Mouse (Mus musculus) forebrain, embryonic 12.5 days (tissue): Measurements from ENCODE around the gene Kif1c. TPM values are rescaled to one million over a fixed set of nuclear protein-coding genes. Genes with fewer than 3 reads are reported as not detected.

ENCODE experiments used
- ATAC-seq: fragments of 200-750 bp; cut with Nextera tagmentation; 2 replicates; pipeline ENCODE4 v1.8.0; 2017; ENCODE audit warnings: moderate TSS enrichment; ENCODE audit not compliant: low FRiP score
- H3K27ac ChIP-seq: fragments of 300-500 bp; sonication (generic); 2 replicates; pipeline ENCODE4 v1.5.1; 2016; ENCODE audit warnings: mild to moderate bottlenecking
- H3K27me3 ChIP-seq: fragments of 300-500 bp; sonication (generic); 2 replicates; pipeline ENCODE4 v1.6.1; 2016; ENCODE audit warnings: mild to moderate bottlenecking
- H3K36me3 ChIP-seq: fragments of 300-500 bp; sonication (generic); replicated peaks from 2 replicates; pipeline ENCODE4 v1.6.1; 2016; ENCODE audit warnings: mild to moderate bottlenecking
- H3K4me1 ChIP-seq: fragments of 300-500 bp; sonication (generic); 2 replicates; pipeline ENCODE4 v1.6.1; 2016
- H3K4me2 ChIP-seq: fragments of 300-500 bp; sonication (generic); 2 replicates; pipeline ENCODE4 v1.6.1; 2016; ENCODE audit warnings: mild to moderate bottlenecking, moderate library complexity
- H3K4me3 ChIP-seq: fragments of 300-500 bp; sonication (generic); replicated peaks from 2 replicates; pipeline ENCODE4 v1.5.1; 2016; ENCODE audit warnings: mild to moderate bottlenecking
- H3K9ac ChIP-seq: fragments of 300-500 bp; sonication (generic); 2 replicates; pipeline ENCODE4 v1.6.1; 2016; ENCODE audit warnings: mild to moderate bottlenecking
- H3K9me3 ChIP-seq: fragments of 300-500 bp; sonication (generic); 2 replicates; pipeline ENCODE4 v1.6.1; 2016
- WGBS: fragments of 180-500 bp; shearing (Covaris S2); methylation state at CpG from one replicate; pipeline ENCODE4 v1.1.7; 2016; 5-methylcytosine and 5-hydroxymethylcytosine counted together
- polyA plus RNA-seq: library from polyadenylated mRNA; unstranded; fragments of >200 nt; fragmentation: Nextera tagmentation; extraction: Ambion mirVana; gene quantifications from 2 replicates; pipeline ENCODE4 v1.2.1, GENCODE M21; 2016

Kif1c gene
- polyA plus RNA-seq, 1 experiment from 2014 or later = 3.2 TPM

DNA sequence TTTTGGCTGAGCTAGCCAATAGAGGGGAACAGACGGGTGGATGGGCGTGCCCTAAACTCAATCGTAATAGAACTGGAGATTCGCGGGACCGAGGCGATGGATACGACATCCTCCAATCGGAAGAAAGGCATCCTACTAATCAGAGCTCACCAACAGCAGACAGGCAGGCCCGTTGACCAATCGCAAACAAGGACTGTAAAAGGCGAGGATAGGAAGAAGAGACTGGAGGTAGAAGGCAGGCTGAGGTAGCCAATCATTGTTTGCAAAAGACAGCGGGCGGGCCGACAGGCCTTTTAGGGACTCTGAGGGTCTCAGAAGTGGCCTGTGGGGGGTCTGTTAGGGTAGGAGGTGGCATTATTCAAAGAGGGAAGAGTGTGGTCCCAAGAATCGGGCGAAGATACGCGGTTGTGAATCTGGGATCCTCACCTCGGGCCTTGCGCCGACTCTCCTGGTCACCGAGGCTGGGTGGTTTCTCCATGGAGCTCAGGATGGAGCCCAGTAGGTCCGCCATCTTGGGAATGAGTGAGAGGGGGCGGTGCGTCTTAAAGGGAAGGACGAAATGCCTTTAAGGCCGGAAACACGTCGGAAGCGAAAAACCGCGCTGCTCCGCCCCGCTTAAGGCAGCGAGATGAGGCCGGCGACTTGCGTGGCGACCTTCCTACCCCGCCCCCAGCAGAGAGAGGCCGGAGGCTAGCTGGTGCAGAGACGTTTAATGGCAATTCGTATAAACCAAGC is 31.4 kb upstream of the Kif1c start, which contains the start of gene Spag7:
Gene Spag7, minus strand, starts transcription at position 646 of the 735 bp plus-strand sequence.
- Histone ChIP-seq H3K4me2 (peak within 1 kb of the TSS; percentile 92), H3K36me3 (peaks cover 31% of the 10 kb centered on the region), H3K27me3 (no peaks in the 10 kb centered on the region), H3K27ac (peak within 1 kb of the TSS; percentile 98), H3K9ac (peak within 1 kb of the TSS; percentile 84), H3K4me1 (peaks cover 28% of the 10 kb centered on the region), H3K9me3 (no peaks in the 10 kb centered on the region), H3K4me3 (peak within 1 kb of the TSS; percentile 64)
- WGBS = under 1% methylated on average over 44 of the region's 44 CpGs
- peak; percentile 96 for ATAC-seq

DNA sequence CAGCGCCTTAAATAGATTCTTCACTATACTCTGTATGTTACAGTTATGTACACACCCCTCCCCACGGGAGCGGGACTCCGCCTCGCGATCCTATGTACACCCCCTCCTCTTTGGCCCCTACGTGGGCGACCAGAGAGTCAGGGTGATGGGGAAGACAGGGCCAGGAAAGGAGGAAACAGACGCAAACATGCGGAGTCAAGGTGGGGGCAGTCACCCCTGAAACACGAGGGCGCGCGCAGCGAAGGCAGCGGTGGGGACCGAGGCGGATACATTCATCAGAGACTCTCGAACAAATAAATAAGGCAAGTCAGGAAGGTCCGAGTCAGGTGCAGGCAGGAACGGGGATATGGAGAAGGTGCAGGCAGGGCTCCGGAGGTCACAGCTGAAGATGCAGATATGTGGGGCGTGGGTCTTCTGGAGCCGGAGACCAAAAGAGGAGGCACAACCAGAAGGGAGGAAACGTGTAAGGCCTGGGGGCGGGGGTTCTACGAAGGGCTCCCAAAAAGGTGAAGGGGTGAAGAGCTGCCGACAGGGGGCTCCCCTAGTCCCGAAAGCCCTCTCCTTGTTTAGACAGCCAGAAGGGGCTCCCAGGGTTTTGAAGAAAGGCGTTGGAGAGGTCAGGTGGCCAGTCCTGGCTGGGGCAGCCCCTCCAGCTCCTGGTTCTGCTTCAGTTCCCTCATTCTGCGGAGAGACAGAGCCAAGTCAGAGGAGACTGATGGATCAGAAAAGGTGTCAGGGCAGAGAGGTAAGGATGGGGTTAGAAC is 30.6 kb upstream of the Kif1c start:
- Histone ChIP-seq H3K27me3 (no peaks in the 10 kb centered on the region), H3K9me3 (no peaks in the 10 kb centered on the region), H3K4me2 (peak overlapping the region; percentile 92), H3K4me1 (peaks cover 28% of the 10 kb centered on the region), H3K36me3 (peaks cover 28% of the 10 kb centered on the region), H3K4me3 (peak overlapping the region; percentile 64), H3K27ac (peak overlapping the region; percentile 98), H3K9ac (peak overlapping the region; percentile 84)
- under 1% methylated on average over 31 of the region's 31 CpGs for WGBS
- ATAC-seq = peak; percentile 60

GRCm38 (mm10) chr11:70670483-70670882 is 29.9 kb upstream of the Kif1c start:
- Histone ChIP-seq H3K27ac (peak overlapping the region; percentile 98), H3K27me3 (no peaks in the 10 kb centered on the region), H3K36me3 (peaks cover 26% of the 10 kb centered on the region), H3K4me2 (peak overlapping the region; percentile 92), H3K9me3 (no peaks in the 10 kb centered on the region), H3K4me1 (peaks cover 28% of the 10 kb centered on the region), H3K4me3 (peak overlapping the region; percentile 64), H3K9ac (peak overlapping the region; percentile 84)
- 48% methylated on average over 14 of the region's 14 CpGs for WGBS
- no peak for ATAC-seq

GRCm38 (mm10) chr11:70671333-70672047 is 28.9 kb upstream of the Kif1c start:
- ATAC-seq = no peak
- peaks cover 28% of the 10 kb centered on the region for H3K4me1 ChIP-seq
- peak overlapping the region; percentile 84; the same call in 1 of the 2 replicates for H3K9ac ChIP-seq
- no peak overlapping the region for H3K27ac ChIP-seq
- 0 out of 2 replicates have a peak overlapping the region, but pooled peaks have one; percentile 92 for H3K4me2 ChIP-seq
- peaks cover 30% of the 10 kb centered on the region for H3K36me3 ChIP-seq
- H3K27me3 ChIP-seq = no peaks in the 10 kb centered on the region
- H3K9me3 ChIP-seq = no peaks in the 10 kb centered on the region
- 77% methylated on average over 16 of the region's 16 CpGs for WGBS
- no peak overlapping the region for H3K4me3 ChIP-seq

GRCm38 (mm10) chr11:70674014-70674413 is 26.3 kb upstream of the Kif1c start:
- Histone ChIP-seq H3K4me1 (peaks cover 14% of the 10 kb centered on the region), H3K27me3 (no peaks in the 10 kb centered on the region), H3K27ac (no peak overlapping the region), H3K9ac (no peak overlapping the region), H3K4me3 (no peak overlapping the region), H3K4me2 (no peak overlapping the region), H3K36me3 (peaks cover 34% of the 10 kb centered on the region), H3K9me3 (no peaks in the 10 kb centered on the region)
- no peak for ATAC-seq
- 63% methylated on average over 6 of the region's 6 CpGs for WGBS

GRCm38 (mm10) chr11:70674501-70674900 is 25.8 kb upstream of the Kif1c start:
- Histone ChIP-seq H3K4me1 (peaks cover 14% of the 10 kb centered on the region), H3K27me3 (no peaks in the 10 kb centered on the region), H3K9me3 (no peaks in the 10 kb centered on the region), H3K4me2 (no peak overlapping the region), H3K9ac (no peak overlapping the region), H3K27ac (no peak overlapping the region), H3K4me3 (no peak overlapping the region), H3K36me3 (peaks cover 39% of the 10 kb centered on the region)
- ATAC-seq = no peak
- 65% methylated on average over 11 of the region's 11 CpGs for WGBS

GRCm38 (mm10) chr11:70678092-70678491 is 22.3 kb upstream of the Kif1c start:
- Histone ChIP-seq H3K9me3 (no peaks in the 10 kb centered on the region), H3K4me2 (no peak overlapping the region), H3K9ac (no peak overlapping the region), H3K27ac (no peak overlapping the region), H3K4me3 (no peak overlapping the region), H3K4me1 (peaks cover 16% of the 10 kb centered on the region), H3K36me3 (peaks cover 54% of the 10 kb centered on the region), H3K27me3 (no peaks in the 10 kb centered on the region)
- ATAC-seq = no peak
- 79% methylated on average over 9 of the region's 9 CpGs for WGBS

DNA sequence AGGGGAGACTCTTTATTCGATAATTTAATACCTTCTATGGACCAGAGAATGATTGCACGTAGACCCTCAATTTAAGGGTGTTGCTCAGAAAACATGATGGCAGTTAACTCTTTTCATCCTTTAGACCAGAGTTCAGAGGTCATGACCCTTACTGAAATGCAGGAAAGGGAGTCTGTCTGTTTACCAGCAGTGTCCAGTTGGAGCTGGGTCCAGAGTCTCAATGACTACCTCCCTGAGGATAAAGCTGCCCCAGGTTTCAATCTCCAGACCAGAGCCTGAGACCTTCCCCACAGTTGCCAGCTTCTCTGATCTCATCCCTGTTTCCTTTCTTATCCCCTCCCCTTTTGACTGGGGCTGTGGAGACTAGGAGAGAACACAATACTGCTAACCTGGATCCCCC is 21.8 kb upstream of the Kif1c start:
- H3K27ac ChIP-seq = no peak overlapping the region
- no peak for ATAC-seq
- H3K4me3 ChIP-seq = no peak overlapping the region
- H3K36me3 ChIP-seq = peaks cover 58% of the 10 kb centered on the region
- no peak overlapping the region for H3K4me2 ChIP-seq
- H3K4me1 ChIP-seq = peaks cover 16% of the 10 kb centered on the region
- no peaks in the 10 kb centered on the region for H3K27me3 ChIP-seq
- H3K9ac ChIP-seq = no peak overlapping the region
- H3K9me3 ChIP-seq = no peaks in the 10 kb centered on the region
- WGBS = 72% methylated on average over 2 of the region's 2 CpGs

- 93% methylated on average over 8 of the region's 8 CpGs for whole genome bisulfite sequencing
- Histone ChIP-seq H3K9ac (no peak overlapping the region), H3K4me3 (no peak overlapping the region), H3K27me3 (no peaks in the 10 kb centered on the region), H3K4me2 (no peak overlapping the region), H3K9me3 (no peaks in the 10 kb centered on the region), H3K4me1 (peaks cover 16% of the 10 kb centered on the region), H3K27ac (no peak overlapping the region), H3K36me3 (peaks cover 59% of the 10 kb centered on the region)
- ATAC-seq = no peak
Observed at GRCm38 (mm10) chr11:70679361-70679760, 21.0 kb upstream of the Kif1c start.

GRCm38 (mm10) chr11:70679894-70680293 is 20.5 kb upstream of the Kif1c start:
- no peak overlapping the region for H3K9ac ChIP-seq
- H3K4me2 ChIP-seq = no peak overlapping the region
- ATAC-seq = no peak
- H3K9me3 ChIP-seq = no peaks in the 10 kb centered on the region
- no peak overlapping the region for H3K4me3 ChIP-seq
- 96% methylated on average over 7 of the region's 8 CpGs for WGBS
- no peaks in the 10 kb centered on the region for H3K27me3 ChIP-seq
- H3K27ac ChIP-seq = no peak overlapping the region
- peaks cover 16% of the 10 kb centered on the region for H3K4me1 ChIP-seq
- H3K36me3 ChIP-seq = peaks cover 58% of the 10 kb centered on the region

GRCm38 (mm10) chr11:70681170-70681569 is 19.2 kb upstream of the Kif1c start:
- H3K4me1 ChIP-seq = peaks cover 17% of the 10 kb centered on the region
- H3K4me3 ChIP-seq = no peak overlapping the region
- no peak for ATAC-seq
- H3K36me3 ChIP-seq = peaks cover 52% of the 10 kb centered on the region
- WGBS = 67% methylated on average over 12 of the region's 12 CpGs
- no peaks in the 10 kb centered on the region for H3K27me3 ChIP-seq
- no peaks in the 10 kb centered on the region for H3K9me3 ChIP-seq
- H3K9ac ChIP-seq = peak overlapping the region; percentile 12; the same call in 1 of the 2 replicates
- H3K27ac ChIP-seq = peak overlapping the region; percentile 1; the same call in 1 of the 2 replicates
- no peak overlapping the region for H3K4me2 ChIP-seq
